Mouse (Mus musculus) kidney, embryonic 16.5 days (tissue): ENCODE results near the gene Apopt1. TPM values are rescaled to one million over a fixed set of nuclear protein-coding genes. Genes with fewer than 3 reads are reported as not detected.

Source experiments
- ATAC-seq: fragments of 200-750 bp; cut with Nextera tagmentation; 2 replicates; pipeline ENCODE4 v1.8.0; 2017; ENCODE audit warnings: moderate TSS enrichment; ENCODE audit not compliant: low FRiP score, low TSS enrichment
- H3K27ac ChIP-seq: fragments of 300-500 bp; sonication (generic); 2 replicates; pipeline ENCODE4 v1.5.1; 2014; ENCODE audit warnings: low read length
- H3K27me3 ChIP-seq: fragments of 300-500 bp; sonication (generic); 2 replicates; pipeline ENCODE4 v1.6.1; 2014; ENCODE audit warnings: low read length, control low read depth, mixed read lengths; ENCODE audit not compliant: insufficient read depth
- H3K36me3 ChIP-seq: fragments of 300-500 bp; sonication (generic); 2 replicates; pipeline ENCODE4 v1.6.1; 2014; ENCODE audit warnings: low read length, control low read depth, mixed read lengths; ENCODE audit not compliant: insufficient read depth
- H3K4me1 ChIP-seq: fragments of 300-500 bp; sonication (generic); 2 replicates; pipeline ENCODE4 v1.6.1; 2014; ENCODE audit warnings: low read length, control low read depth, mixed read lengths; ENCODE audit not compliant: insufficient read depth
- H3K4me2 ChIP-seq: fragments of 300-500 bp; sonication (generic); replicated peaks from 2 replicates; pipeline ENCODE4 v1.6.1; 2014; ENCODE audit warnings: low read depth, low read length
- H3K4me3 ChIP-seq: fragments of 300-500 bp; sonication (generic); 2 replicates; pipeline ENCODE4 v1.5.1; 2014; ENCODE audit warnings: mild to moderate bottlenecking, low read length
- H3K9ac ChIP-seq: fragments of 300-500 bp; sonication (generic); replicated peaks from 2 replicates; pipeline ENCODE4 v1.6.1; 2014; ENCODE audit warnings: low read length
- H3K9me3 ChIP-seq: fragments of 300-500 bp; sonication (generic); 2 replicates; pipeline ENCODE4 v1.6.1; 2016; ENCODE audit warnings: low read length, control low read depth
- WGBS: fragments of 180-500 bp; shearing (Covaris S2); extraction: QIAGEN DNeasy Blood & Tissue Kit; methylation state at CpG from one replicate; pipeline ENCODE4 v1.1.7; 2014; 5-methylcytosine and 5-hydroxymethylcytosine counted together
- polyA plus RNA-seq: library from polyadenylated mRNA; unstranded; fragments of >200 nt; fragmentation: Nextera tagmentation; extraction: Ambion mirVana; gene quantifications from 2 replicates; pipeline ENCODE4 v1.2.1, GENCODE M21; 2015

Gene Apopt1
- polyA plus RNA-seq, 1 experiment from 2014 or later, result 54.8 TPM

GRCm38 (mm10) chr12:111670976-111671375 is 42.1 kb upstream of the Apopt1 start:
- Histone ChIP-seq H3K9me3 (no peaks in the 10 kb centered on the region), H3K4me1 (peaks cover 47% of the 10 kb centered on the region), H3K4me2 (peak overlapping the region; percentile 91), H3K9ac (peak overlapping the region; percentile 59), H3K36me3 (no peaks in the 10 kb centered on the region), H3K4me3 (peak overlapping the region; percentile 59), H3K27me3 (peaks cover 39% of the 10 kb centered on the region), H3K27ac (no peak overlapping the region)
- WGBS, result 5% methylated on average over 35 of the region's 35 CpGs
- no peak for ATAC-seq

- peaks cover 47% of the 10 kb centered on the region for H3K4me1 ChIP-seq
- ATAC-seq, result peak; percentile 14; the same call in 1 of the 2 replicates
- no peaks in the 10 kb centered on the region for H3K36me3 ChIP-seq
- peak overlapping the region; percentile 91 for H3K4me2 ChIP-seq
- peaks cover 39% of the 10 kb centered on the region for H3K27me3 ChIP-seq
- peak overlapping the region; percentile 59 for H3K9ac ChIP-seq
- WGBS, result under 1% methylated on average over 34 of the region's 34 CpGs
- H3K4me3 ChIP-seq, result peak overlapping the region; percentile 59
- no peaks in the 10 kb centered on the region for H3K9me3 ChIP-seq
- no peak overlapping the region for H3K27ac ChIP-seq
Measured at GRCm38 (mm10) chr12:111671431-111671902, 41.6 kb upstream of the Apopt1 start.

GRCm38 (mm10) chr12:111672176-111672575 is 40.9 kb upstream of the Apopt1 start, which contains the start of gene Ckb:
TSS of gene Ckb (minus strand) at chr12:111672338.
- Histone ChIP-seq H3K9me3 (no peaks in the 10 kb centered on the region), H3K36me3 (no peaks in the 10 kb centered on the region), H3K27ac (no peak within 1 kb of the TSS), H3K4me3 (peak within 1 kb of the TSS; percentile 59), H3K4me2 (peak within 1 kb of the TSS; percentile 91), H3K9ac (peak within 1 kb of the TSS; percentile 59), H3K27me3 (peaks cover 39% of the 10 kb centered on the region), H3K4me1 (peaks cover 49% of the 10 kb centered on the region)
- WGBS, result under 1% methylated on average over 31 of the region's 31 CpGs
- ATAC-seq, result peak; percentile 44; the same call in 1 of the 2 replicates

GRCm38 (mm10) chr12:111672581-111672980 is 40.5 kb upstream of the Apopt1 start:
- Histone ChIP-seq H3K27me3 (peaks cover 39% of the 10 kb centered on the region), H3K4me2 (peak overlapping the region; percentile 91), H3K9ac (peak overlapping the region; percentile 14; the same call in 1 of the 2 replicates), H3K4me1 (peaks cover 53% of the 10 kb centered on the region), H3K9me3 (no peaks in the 10 kb centered on the region), H3K27ac (no peak overlapping the region), H3K4me3 (peak overlapping the region; percentile 59), H3K36me3 (no peaks in the 10 kb centered on the region)
- no peak for ATAC-seq
- WGBS, result 9% methylated on average over 12 of the region's 12 CpGs

GRCm38 (mm10) chr12:111674850-111675486 is 38.1 kb upstream of the Apopt1 start:
- peaks cover 39% of the 10 kb centered on the region for H3K27me3 ChIP-seq

GRCm38 (mm10) chr12:111675797-111676580 is 37.1 kb upstream of the Apopt1 start:
- no peak overlapping the region for H3K4me3 ChIP-seq
- 70% methylated on average over 6 of the region's 6 CpGs for WGBS
- H3K4me1 ChIP-seq, result peaks cover 33% of the 10 kb centered on the region
- no peak overlapping the region for H3K27ac ChIP-seq
- H3K9ac ChIP-seq, result no peak overlapping the region
- no peak overlapping the region for H3K4me2 ChIP-seq
- no peak for ATAC-seq
- H3K36me3 ChIP-seq, result peaks cover 7% of the 10 kb centered on the region
- peaks cover 31% of the 10 kb centered on the region for H3K27me3 ChIP-seq
- H3K9me3 ChIP-seq, result no peaks in the 10 kb centered on the region

More at GRCm38 (mm10) chr12:111674850-111675486, 38.1 kb upstream of the Apopt1 start:
- no peak overlapping the region for H3K27ac ChIP-seq
- H3K9ac ChIP-seq, result no peak overlapping the region
- H3K9me3 ChIP-seq, result no peaks in the 10 kb centered on the region
- WGBS, result 60% methylated on average over 2 of the region's 2 CpGs
- H3K4me1 ChIP-seq, result peaks cover 43% of the 10 kb centered on the region
- no peaks in the 10 kb centered on the region for H3K36me3 ChIP-seq
- no peak overlapping the region for H3K4me3 ChIP-seq
- ATAC-seq, result no peak
- no peak overlapping the region for H3K4me2 ChIP-seq

- Histone ChIP-seq H3K27me3 (peaks cover 18% of the 10 kb centered on the region), H3K27ac (peak overlapping the region; percentile 94), H3K4me1 (peaks cover 19% of the 10 kb centered on the region), H3K4me3 (peak overlapping the region; percentile 87), H3K36me3 (peaks cover 19% of the 10 kb centered on the region), H3K9me3 (no peaks in the 10 kb centered on the region), H3K9ac (peak overlapping the region; percentile 76), H3K4me2 (peak overlapping the region; percentile 70)
- ATAC-seq, result peak; percentile 28
- WGBS, result 14% methylated on average over 5 of the region's 5 CpGs
Measured at GRCm38 (mm10) chr12:111677421-111677820, 35.6 kb upstream of the Apopt1 start.

- peak; percentile 88 for ATAC-seq
- under 1% methylated on average over 51 of the region's 51 CpGs for WGBS
- H3K4me1 ChIP-seq, result peaks cover 16% of the 10 kb centered on the region
- peak within 1 kb of the TSS; percentile 87 for H3K4me3 ChIP-seq
- H3K27ac ChIP-seq, result peak within 1 kb of the TSS; percentile 94
- peaks cover 12% of the 10 kb centered on the region for H3K27me3 ChIP-seq
- H3K4me2 ChIP-seq, result peak within 1 kb of the TSS; percentile 70
- H3K36me3 ChIP-seq, result peaks cover 23% of the 10 kb centered on the region
- H3K9me3 ChIP-seq, result no peaks in the 10 kb centered on the region
- H3K9ac ChIP-seq, result peak within 1 kb of the TSS; percentile 76
Measured at GRCm38 (mm10) chr12:111677882-111678669, 35.0 kb upstream of the Apopt1 start, which contains the start of gene Trmt61a. TSS of gene Trmt61a (plus strand) at chr12:111678105.

- WGBS, result 3% methylated on average over 13 of the region's 13 CpGs
- Histone ChIP-seq H3K27ac (peak overlapping the region; percentile 94; the same call in 1 of the 2 replicates), H3K27me3 (peaks cover 7% of the 10 kb centered on the region), H3K9ac (peak overlapping the region; percentile 76), H3K4me1 (peaks cover 16% of the 10 kb centered on the region), H3K4me3 (peak overlapping the region; percentile 87), H3K9me3 (no peaks in the 10 kb centered on the region), H3K36me3 (peaks cover 24% of the 10 kb centered on the region), H3K4me2 (peak overlapping the region; percentile 70)
- no peak for ATAC-seq
Measured at GRCm38 (mm10) chr12:111678670-111678933, 34.5 kb upstream of the Apopt1 start.
